8 mouse cellular contexts compared by ENCODE assay signal in the genomic region with DNA sequence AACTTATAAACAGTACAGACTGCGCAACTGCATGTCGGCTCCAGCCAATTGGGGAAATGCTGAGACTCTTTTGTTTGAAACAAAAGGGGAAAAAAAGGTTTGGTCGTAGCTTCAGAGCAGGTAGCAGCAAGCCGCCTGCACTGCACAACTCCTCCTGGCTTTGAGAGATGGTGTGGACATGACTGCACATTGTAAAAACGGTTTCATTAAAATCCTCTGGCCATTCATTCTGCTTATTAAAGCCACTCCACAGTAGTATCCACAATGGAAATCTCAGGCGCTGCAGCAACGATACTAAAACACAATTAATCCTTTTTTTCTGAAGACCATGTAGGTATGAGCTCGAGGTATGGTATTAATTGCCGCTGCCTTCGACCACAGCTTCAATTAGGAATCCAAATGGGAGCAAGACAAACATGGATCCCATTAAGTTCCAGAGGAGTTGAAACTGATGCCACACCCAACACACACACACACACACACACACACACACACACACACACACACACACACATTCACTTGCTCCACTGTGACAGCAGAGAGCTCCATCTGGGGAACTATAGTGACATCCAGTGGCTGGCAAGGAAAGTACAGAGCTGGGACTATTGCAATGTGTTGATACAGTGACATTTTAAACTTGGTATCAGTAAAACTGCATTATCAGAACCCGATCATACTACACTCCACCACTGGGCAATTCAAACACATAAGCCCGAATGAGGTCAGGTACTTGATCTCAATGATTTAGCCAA.
DNase-seq lines count a peak whose midpoint lies in the region; ATAC-seq lines count a peak whose summit lies in the region.

No protein-coding gene starts in this region.

- no peaks in the 10 kb centered on the region for H3K27me3 ChIP-seq in stomach, embryonic 14.5 days (ENCODE audit: control insufficient read depth, insufficient read depth, low read length)

- H3K9me3 ChIP-seq in stomach, embryonic 14.5 days (ENCODE audit: control insufficient read depth, low read depth, low read length), result no peaks in the 10 kb centered on the region; the same call in 1 of the 2 replicates

- 76% methylated on average over 12 of the region's 12 CpGs for WGBS in stomach, embryonic 14.5 days

- H3K36me3 ChIP-seq in stomach, embryonic 14.5 days (ENCODE audit: control insufficient read depth, insufficient read depth, low read length), result no peaks in the 10 kb centered on the region

- peak; percentile 73 for ATAC-seq in common myeloid progenitor, adult 5-6 weeks (replicated peaks; ENCODE audit: low read depth, poor library complexity, severe bottlenecking)
- ATAC-seq in megakaryocyte, adult 5-6 weeks (ENCODE audit: poor library complexity, severe bottlenecking), result peak; percentile 70; the same call in 1 of the 2 replicates
- ATAC-seq in stomach, embryonic 14.5 days (ENCODE audit: insufficient number of reproducible peaks, insufficient read depth, low FRiP score, low read depth), result peak; percentile 61; the same call in 1 of the 2 replicates

- H3K9ac ChIP-seq in stomach, embryonic 14.5 days (replicated peaks; ENCODE audit: low read depth, low read length), result no peak overlapping the region

- peak; percentile 15 for DNase-seq in gastrocnemius, adult 18-20 months (ENCODE audit: low spot score)
- no peak for DNase-seq in gastrocnemius, adult 8-10 months (ENCODE audit: low spot score in 2 of 2)
- DNase-seq in frontal cortex, postnatal 36 days (ENCODE audit: low spot score in 2 of 2), result peak; percentile 25 to 69
- DNase-seq in layer of hippocampus, adult 9-10 months (ENCODE audit: low spot score), result peak; percentile 35
- no peak for DNase-seq in urinary bladder, adult 2 months (ENCODE audit: low spot score)

- H3K4me1 ChIP-seq in stomach, embryonic 14.5 days (ENCODE audit: control insufficient read depth, insufficient read depth, low read length), result no peaks in the 10 kb centered on the region

- no peak overlapping the region for H3K4me2 ChIP-seq in stomach, embryonic 14.5 days (replicated peaks; ENCODE audit: low read depth, low read length)

- no peak overlapping the region for H3K4me3 ChIP-seq in stomach, embryonic 14.5 days (ENCODE audit: low read depth, low read length)

- no peak overlapping the region for H3K27ac ChIP-seq in stomach, embryonic 14.5 days (ENCODE audit: low read length)

Comparison
In these comparisons a context has a peak if more than half of its experiments do, and no peak if none do; other contexts are left out.
1. DNase-seq: peak in gastrocnemius, adult 18-20 months (single experiment), frontal cortex, postnatal 36 days (2 of 2) and layer of hippocampus, adult 9-10 months (single experiment); none in gastrocnemius, adult 8-10 months (0 of 2) and urinary bladder, adult 2 months (single experiment).
2. Peak in every context shown above with its lines, with median percentiles within 50 percentile points of each other: ATAC-seq.